Mouse (Mus musculus): ENCODE data around the gene Cenpo. TPM values are rescaled to one million over a fixed set of nuclear protein-coding genes. Genes with fewer than 3 reads are reported as not detected.

Gene Cenpo
- polyA plus RNA-seq, 1 experiment from 2014 or later = 23.0 TPM

GRCm38 (mm10) chr12:4158179-4158578, 75.9 kb downstream of the Cenpo start:
- WGBS = 90% methylated on average over 3 of the region's 3 CpGs
- Histone ChIP-seq H3K27me3 (ENCODE audit: control insufficient read depth, insufficient read depth, low read length) (no peaks in the 10 kb centered on the region), H3K9ac (replicated peaks; ENCODE audit: low read length) (no peak overlapping the region), H3K27ac (replicated peaks; ENCODE audit: low read depth, low read length) (no peak overlapping the region), H3K4me1 (ENCODE audit: control insufficient read depth, insufficient read depth, low read length) (no peaks in the 10 kb centered on the region), H3K4me3 (ENCODE audit: low read depth, low read length) (no peak overlapping the region), H3K36me3 (replicated peaks; ENCODE audit: control insufficient read depth, insufficient read depth, low read depth, low read length) (no peaks in the 10 kb centered on the region), H3K4me2 (ENCODE audit: low read depth, low read length) (no peak overlapping the region), H3K9me3 (replicated peaks; ENCODE audit: control insufficient read depth, low read length) (no peaks in the 10 kb centered on the region)
- no peak for DNase-seq (ENCODE audit: low spot score)
- no peak for ATAC-seq (replicated peaks; ENCODE audit: insufficient number of reproducible peaks, low FRiP score, low TSS enrichment, low read depth)

GRCm38 (mm10) chr12:4157466-4157865, 76.6 kb downstream of the Cenpo start:
- Histone ChIP-seq H3K27me3 (ENCODE audit: control insufficient read depth, insufficient read depth, low read length) (no peaks in the 10 kb centered on the region), H3K9me3 (replicated peaks; ENCODE audit: control insufficient read depth, low read length) (no peaks in the 10 kb centered on the region), H3K4me2 (ENCODE audit: low read depth, low read length) (no peak overlapping the region), H3K27ac (replicated peaks; ENCODE audit: low read depth, low read length) (no peak overlapping the region), H3K4me1 (ENCODE audit: control insufficient read depth, insufficient read depth, low read length) (no peaks in the 10 kb centered on the region), H3K9ac (replicated peaks; ENCODE audit: low read length) (no peak overlapping the region), H3K4me3 (ENCODE audit: low read depth, low read length) (no peak overlapping the region), H3K36me3 (replicated peaks; ENCODE audit: control insufficient read depth, insufficient read depth, low read depth, low read length) (no peaks in the 10 kb centered on the region)
- ATAC-seq (replicated peaks; ENCODE audit: insufficient number of reproducible peaks, low FRiP score, low TSS enrichment, low read depth) (no peak), DNase-seq (ENCODE audit: low spot score) (no peak)
- WGBS = 82% methylated on average over 2 of the region's 2 CpGs

- Histone ChIP-seq H3K4me2 (ENCODE audit: low read depth, low read length) (no peak overlapping the region), H3K4me3 (ENCODE audit: low read depth, low read length) (no peak overlapping the region), H3K36me3 (replicated peaks; ENCODE audit: control insufficient read depth, insufficient read depth, low read depth, low read length) (no peaks in the 10 kb centered on the region), H3K27me3 (ENCODE audit: control insufficient read depth, insufficient read depth, low read length) (no peaks in the 10 kb centered on the region), H3K4me1 (ENCODE audit: control insufficient read depth, insufficient read depth, low read length) (no peaks in the 10 kb centered on the region), H3K9ac (replicated peaks; ENCODE audit: low read length) (no peak overlapping the region), H3K27ac (replicated peaks; ENCODE audit: low read depth, low read length) (no peak overlapping the region), H3K9me3 (replicated peaks; ENCODE audit: control insufficient read depth, low read length) (no peaks in the 10 kb centered on the region)
- no peak for ATAC-seq (replicated peaks; ENCODE audit: insufficient number of reproducible peaks, low FRiP score, low TSS enrichment, low read depth)
- no peak for DNase-seq (ENCODE audit: low spot score)
- 83% methylated on average over 3 of the region's 3 CpGs for WGBS
Observed at GRCm38 (mm10) chr12:4151969-4152368, 82.1 kb downstream of the Cenpo start.

- H3K36me3 ChIP-seq (replicated peaks; ENCODE audit: control insufficient read depth, insufficient read depth, low read depth, low read length) = no peaks in the 10 kb centered on the region
- H3K9ac ChIP-seq (replicated peaks; ENCODE audit: low read length) = no peak overlapping the region
- H3K9me3 ChIP-seq (replicated peaks; ENCODE audit: control insufficient read depth, low read length) = no peaks in the 10 kb centered on the region
- no peak overlapping the region for H3K27ac ChIP-seq (replicated peaks; ENCODE audit: low read depth, low read length)
- DNase-seq (ENCODE audit: low spot score) = no peak
- H3K4me2 ChIP-seq (ENCODE audit: low read depth, low read length) = no peak overlapping the region
- WGBS = 80% methylated on average over 2 of the region's 2 CpGs
- no peak overlapping the region for H3K4me3 ChIP-seq (ENCODE audit: low read depth, low read length)
- no peaks in the 10 kb centered on the region for H3K27me3 ChIP-seq (ENCODE audit: control insufficient read depth, insufficient read depth, low read length)
- no peak for ATAC-seq (replicated peaks; ENCODE audit: insufficient number of reproducible peaks, low FRiP score, low TSS enrichment, low read depth)
- H3K4me1 ChIP-seq (ENCODE audit: control insufficient read depth, insufficient read depth, low read length) = no peaks in the 10 kb centered on the region
Observed at GRCm38 (mm10) chr12:4150936-4151335, 83.2 kb downstream of the Cenpo start.

Other genes starting within 250 kb of the Cenpo start
- 5.0 and 7.9 TPM in 2 replicates for gene Efr3b, start 195.4 kb downstream of the Cenpo start, polyA plus RNA-seq (2014; fragmentation: Nextera tagmentation; extraction: Ambion mirVana)
- gene Dnajc27, start 151.7 kb downstream of the Cenpo start, polyA plus RNA-seq (2014; fragmentation: Nextera tagmentation; extraction: Ambion mirVana) = 8.5 and 9.2 TPM in 2 replicates
- 4.0 and 4.4 TPM in 2 replicates for gene Adcy3, start 101.2 kb downstream of the Cenpo start, polyA plus RNA-seq (2014; fragmentation: Nextera tagmentation; extraction: Ambion mirVana)
- 5.0 and 5.4 TPM in 2 replicates for gene Ptrhd1, start 267 bp downstream of the Cenpo start, polyA plus RNA-seq (2014; fragmentation: Nextera tagmentation; extraction: Ambion mirVana)
- gene Ncoa1, start 242.9 kb upstream of the Cenpo start, polyA plus RNA-seq (2014; fragmentation: Nextera tagmentation; extraction: Ambion mirVana) = 7.1 and 7.8 TPM in 2 replicates